Mouse (Mus musculus): ENCODE data around the gene Cd47. TPM values are rescaled to one million over a fixed set of nuclear protein-coding genes. Genes with fewer than 3 reads are reported as not detected.

Gene Cd47
- polyA plus RNA-seq, 1 experiment from 2014 or later, result 133 TPM

GRCm38 (mm10) chr16:49836634-49837164, 36.4 kb downstream of the Cd47 start:
- 0 out of 2 replicates have a peak, but pooled peaks cover 3% of the 10 kb centered on the region for H3K4me1 ChIP-seq (ENCODE audit: control insufficient read depth, insufficient read depth, low read length)
- no peak for DNase-seq
- no peak overlapping the region for H3K4me3 ChIP-seq (replicated peaks; ENCODE audit: low read depth, low read length)
- WGBS, result 94% methylated on average over 6 of the region's 6 CpGs
- H3K4me2 ChIP-seq (ENCODE audit: low read length), result no peak overlapping the region
- no peak overlapping the region for H3K9ac ChIP-seq (replicated peaks; ENCODE audit: low read length)
- no peaks in the 10 kb centered on the region for H3K36me3 ChIP-seq (ENCODE audit: control insufficient read depth, insufficient read depth, low read length)
- no peak for ATAC-seq (ENCODE audit: low FRiP score, low TSS enrichment)
- no peak overlapping the region for H3K27ac ChIP-seq (replicated peaks; ENCODE audit: low read depth, low read length)
- H3K9me3 ChIP-seq (ENCODE audit: control insufficient read depth, low read length), result no peaks in the 10 kb centered on the region
- H3K27me3 ChIP-seq (ENCODE audit: control insufficient read depth, insufficient read depth, low read length), result no peaks in the 10 kb centered on the region

- DNase-seq, result no peak
- Histone ChIP-seq H3K4me3 (replicated peaks; ENCODE audit: low read depth, low read length) (no peak overlapping the region), H3K27me3 (ENCODE audit: control insufficient read depth, insufficient read depth, low read length) (no peaks in the 10 kb centered on the region), H3K9me3 (ENCODE audit: control insufficient read depth, low read length) (no peaks in the 10 kb centered on the region), H3K27ac (replicated peaks; ENCODE audit: low read depth, low read length) (no peak overlapping the region), H3K36me3 (ENCODE audit: control insufficient read depth, insufficient read depth, low read length) (no peaks in the 10 kb centered on the region), H3K4me1 (ENCODE audit: control insufficient read depth, insufficient read depth, low read length) (0 out of 2 replicates have a peak, but pooled peaks cover 3% of the 10 kb centered on the region), H3K4me2 (ENCODE audit: low read length) (no peak overlapping the region), H3K9ac (replicated peaks; ENCODE audit: low read length) (no peak overlapping the region)
- WGBS, result 88% methylated on average over 6 of the region's 6 CpGs
- no peak for ATAC-seq (ENCODE audit: low FRiP score, low TSS enrichment)
Observed at GRCm38 (mm10) chr16:49838923-49839322, 38.6 kb downstream of the Cd47 start.

- Histone ChIP-seq H3K27me3 (ENCODE audit: control insufficient read depth, insufficient read depth, low read length) (no peaks in the 10 kb centered on the region), H3K4me2 (ENCODE audit: low read length) (no peak overlapping the region), H3K4me1 (ENCODE audit: control insufficient read depth, insufficient read depth, low read length) (0 out of 2 replicates have a peak, but pooled peaks cover 3% of the 10 kb centered on the region), H3K9me3 (ENCODE audit: control insufficient read depth, low read length) (no peaks in the 10 kb centered on the region), H3K27ac (replicated peaks; ENCODE audit: low read depth, low read length) (no peak overlapping the region), H3K36me3 (ENCODE audit: control insufficient read depth, insufficient read depth, low read length) (no peaks in the 10 kb centered on the region), H3K4me3 (replicated peaks; ENCODE audit: low read depth, low read length) (no peak overlapping the region), H3K9ac (replicated peaks; ENCODE audit: low read length) (no peak overlapping the region)
- peak; percentile 15 for DNase-seq
- 69% methylated on average over 15 of the region's 15 CpGs for WGBS
- no peak for ATAC-seq (ENCODE audit: low FRiP score, low TSS enrichment)
Observed at GRCm38 (mm10) chr16:49839681-49840535, 39.6 kb downstream of the Cd47 start.

- DNase-seq (no peak), ATAC-seq (ENCODE audit: low FRiP score, low TSS enrichment) (no peak)
- no peak overlapping the region for H3K9ac ChIP-seq (replicated peaks; ENCODE audit: low read length)
- WGBS, result 71% methylated on average over 1 of the region's 1 CpGs
- no peak overlapping the region for H3K4me2 ChIP-seq (ENCODE audit: low read length)
- H3K9me3 ChIP-seq (ENCODE audit: control insufficient read depth, low read length), result no peaks in the 10 kb centered on the region
- no peak overlapping the region for H3K4me3 ChIP-seq (replicated peaks; ENCODE audit: low read depth, low read length)
- 0 out of 2 replicates have a peak, but pooled peaks cover 3% of the 10 kb centered on the region for H3K4me1 ChIP-seq (ENCODE audit: control insufficient read depth, insufficient read depth, low read length)
- H3K27ac ChIP-seq (replicated peaks; ENCODE audit: low read depth, low read length), result no peak overlapping the region
- no peaks in the 10 kb centered on the region for H3K27me3 ChIP-seq (ENCODE audit: control insufficient read depth, insufficient read depth, low read length)
- no peaks in the 10 kb centered on the region for H3K36me3 ChIP-seq (ENCODE audit: control insufficient read depth, insufficient read depth, low read length)
Observed at GRCm38 (mm10) chr16:49843723-49844122, 43.4 kb downstream of the Cd47 start.

GRCm38 (mm10) chr16:49847224-49848003, 47.1 kb downstream of the Cd47 start:
- Histone ChIP-seq H3K4me1 (ENCODE audit: control insufficient read depth, insufficient read depth, low read length) (no peaks in the 10 kb centered on the region), H3K27ac (replicated peaks; ENCODE audit: low read depth, low read length) (no peak overlapping the region), H3K4me3 (replicated peaks; ENCODE audit: low read depth, low read length) (no peak overlapping the region), H3K36me3 (ENCODE audit: control insufficient read depth, insufficient read depth, low read length) (no peaks in the 10 kb centered on the region), H3K9me3 (ENCODE audit: control insufficient read depth, low read length) (no peaks in the 10 kb centered on the region), H3K9ac (replicated peaks; ENCODE audit: low read length) (no peak overlapping the region), H3K27me3 (ENCODE audit: control insufficient read depth, insufficient read depth, low read length) (no peaks in the 10 kb centered on the region), H3K4me2 (ENCODE audit: low read length) (no peak overlapping the region)
- DNase-seq, result no peak
- WGBS, result 88% methylated on average over 5 of the region's 5 CpGs
- ATAC-seq (ENCODE audit: low FRiP score, low TSS enrichment), result no peak

GRCm38 (mm10) chr16:49848651-49849050, 48.3 kb downstream of the Cd47 start:
- no peaks in the 10 kb centered on the region for H3K9me3 ChIP-seq (ENCODE audit: control insufficient read depth, low read length)
- 63% methylated on average over 1 of the region's 1 CpGs for WGBS
- H3K4me2 ChIP-seq (ENCODE audit: low read length), result no peak overlapping the region
- no peak overlapping the region for H3K9ac ChIP-seq (replicated peaks; ENCODE audit: low read length)
- DNase-seq (no peak), ATAC-seq (ENCODE audit: low FRiP score, low TSS enrichment) (no peak)
- no peaks in the 10 kb centered on the region for H3K4me1 ChIP-seq (ENCODE audit: control insufficient read depth, insufficient read depth, low read length)
- no peaks in the 10 kb centered on the region for H3K27me3 ChIP-seq (ENCODE audit: control insufficient read depth, insufficient read depth, low read length)
- no peaks in the 10 kb centered on the region for H3K36me3 ChIP-seq (ENCODE audit: control insufficient read depth, insufficient read depth, low read length)
- H3K4me3 ChIP-seq (replicated peaks; ENCODE audit: low read depth, low read length), result no peak overlapping the region
- H3K27ac ChIP-seq (replicated peaks; ENCODE audit: low read depth, low read length), result no peak overlapping the region

- H3K4me2 ChIP-seq (ENCODE audit: low read length), result no peak overlapping the region
- H3K9ac ChIP-seq (replicated peaks; ENCODE audit: low read length), result no peak overlapping the region
- H3K36me3 ChIP-seq (ENCODE audit: control insufficient read depth, insufficient read depth, low read length), result no peaks in the 10 kb centered on the region
- no peaks in the 10 kb centered on the region for H3K9me3 ChIP-seq (ENCODE audit: control insufficient read depth, low read length)
- no peak overlapping the region for H3K4me3 ChIP-seq (replicated peaks; ENCODE audit: low read depth, low read length)
- DNase-seq, result no peak
- ATAC-seq (ENCODE audit: low FRiP score, low TSS enrichment), result no peak
- no peaks in the 10 kb centered on the region for H3K27me3 ChIP-seq (ENCODE audit: control insufficient read depth, insufficient read depth, low read length)
- peaks cover 5% of the 10 kb centered on the region for H3K4me1 ChIP-seq (ENCODE audit: control insufficient read depth, insufficient read depth, low read length)
- no peak overlapping the region for H3K27ac ChIP-seq (replicated peaks; ENCODE audit: low read depth, low read length)
- WGBS, result 90% methylated on average over 3 of the region's 3 CpGs
Observed at GRCm38 (mm10) chr16:49852940-49853339, 52.6 kb downstream of the Cd47 start.

- Histone ChIP-seq H3K27me3 (ENCODE audit: control insufficient read depth, insufficient read depth, low read length) (no peaks in the 10 kb centered on the region), H3K36me3 (ENCODE audit: control insufficient read depth, insufficient read depth, low read length) (no peaks in the 10 kb centered on the region), H3K9ac (replicated peaks; ENCODE audit: low read length) (no peak overlapping the region), H3K4me3 (replicated peaks; ENCODE audit: low read depth, low read length) (no peak overlapping the region), H3K27ac (replicated peaks; ENCODE audit: low read depth, low read length) (no peak overlapping the region), H3K9me3 (ENCODE audit: control insufficient read depth, low read length) (no peaks in the 10 kb centered on the region), H3K4me2 (ENCODE audit: low read length) (no peak overlapping the region), H3K4me1 (ENCODE audit: control insufficient read depth, insufficient read depth, low read length) (peaks cover 11% of the 10 kb centered on the region)
- no peak for ATAC-seq (ENCODE audit: low FRiP score, low TSS enrichment)
- WGBS, result 78% methylated on average over 6 of the region's 6 CpGs
- no peak for DNase-seq
Observed at GRCm38 (mm10) chr16:49853633-49854032, 53.3 kb downstream of the Cd47 start.

Measured in midbrain, embryonic 14.5 days (tissue).